Mouse (Mus musculus): Measurements from ENCODE around the gene Miga2.

- no peak for TF ChIP-seq POLR2A (IDR thresholded peaks at IDR 0.05; ENCODE audit: low read depth, low read length)
- no peak for TF ChIP-seq CTCF (IDR thresholded peaks at IDR 0.05; ENCODE audit: extremely low read depth, insufficient read depth, insufficient read length, insufficient replicate concordance)
Observed at GRCm38 (mm10) chr2:30325296-30325695, 38.7 kb upstream of the Miga2 start.

Measured in spleen, adult 2 months (tissue).